13 mouse cellular contexts compared by ENCODE assay signal in genomic region chr12:75090957-75091356, GRCm38 (mm10).
"Had no signal": no experiment of that assay in that cellular context is flagged by ENCODE, and none has a peak within 500 bp of the region (broad histone marks: within the 10 kb centered on the region; RNA-seq: fewer than 3 reads in every experiment).

No protein-coding gene starts in this region.

- H3K4me3 ChIP-seq: midbrain, embryonic 10.5 days; midbrain, embryonic 12.5 days; midbrain, embryonic 15.5 days; neural tube, embryonic 12.5 days; stomach, embryonic 15.5 days had no signal

- H3K4me1 ChIP-seq: midbrain, embryonic 10.5 days; midbrain, embryonic 12.5 days; midbrain, embryonic 15.5 days; neural tube, embryonic 12.5 days; stomach, embryonic 15.5 days had no signal

- DNase-seq: lung, embryonic 14.5 days; lung, postnatal 10 days; lung, postnatal 4 days; right cerebral cortex, postnatal 14 days; thymus, adult 2 months; thymus, postnatal 25 days; thymus, postnatal 4 days had no signal

- H3K27me3 ChIP-seq: midbrain, embryonic 12.5 days; midbrain, embryonic 15.5 days; neural tube, embryonic 12.5 days; stomach, embryonic 15.5 days had no signal

- H3K27ac ChIP-seq: midbrain, embryonic 10.5 days; midbrain, embryonic 12.5 days; midbrain, embryonic 15.5 days; neural tube, embryonic 12.5 days; stomach, embryonic 15.5 days; stomach, postnatal 0 days had no signal

- H3K36me3 ChIP-seq: midbrain, embryonic 10.5 days; midbrain, embryonic 12.5 days; midbrain, embryonic 15.5 days; neural tube, embryonic 12.5 days; stomach, embryonic 15.5 days had no signal

- H3K9ac ChIP-seq: lung, embryonic 14.5 days; midbrain, embryonic 12.5 days; midbrain, embryonic 15.5 days; neural tube, embryonic 12.5 days; stomach, embryonic 15.5 days had no signal

- H3K9me3 ChIP-seq: midbrain, embryonic 10.5 days; midbrain, embryonic 12.5 days; midbrain, embryonic 15.5 days; neural tube, embryonic 12.5 days; stomach, embryonic 15.5 days had no signal

- ATAC-seq: midbrain, embryonic 15.5 days had no signal

- H3K4me2 ChIP-seq: lung, embryonic 14.5 days; midbrain, embryonic 12.5 days; midbrain, embryonic 15.5 days; neural tube, embryonic 12.5 days; stomach, embryonic 15.5 days had no signal
